Mouse (Mus musculus): ENCODE measurements at regions not wholly inside any gene's neighbourhood (a gene's known extent, or its start where the extent isn't known, plus 50 kb on each side); places are given as distances from the start of the nearest gene placed in this dataset.

GRCm38 (mm10) chr11:9739098-9739497 is 547.4 kb downstream of the Abca13 start:
- H3K36me3 ChIP-seq (ENCODE audit: control insufficient read depth, insufficient read depth, low read length) = no peaks in the 10 kb centered on the region
- no peak for DNase-seq (ENCODE audit: low spot score)
- H3K9me3 ChIP-seq (ENCODE audit: control insufficient read depth, low read length) = no peaks in the 10 kb centered on the region
- H3K4me3 ChIP-seq (ENCODE audit: low read depth, low read length) = no peak overlapping the region
- H3K27me3 ChIP-seq (replicated peaks; ENCODE audit: control insufficient read depth, insufficient read depth, low read length) = no peaks in the 10 kb centered on the region
- 90% methylated on average over 5 of the region's 5 CpGs for WGBS
- no peak overlapping the region for H3K9ac ChIP-seq (ENCODE audit: low read length)
- H3K27ac ChIP-seq (ENCODE audit: low read depth) = no peak overlapping the region
- no peaks in the 10 kb centered on the region for H3K4me1 ChIP-seq (replicated peaks; ENCODE audit: control insufficient read depth, insufficient read depth, low read length)
- no peak for ATAC-seq (replicated peaks; ENCODE audit: low FRiP score, low TSS enrichment, low read depth)
- no peak overlapping the region for H3K4me2 ChIP-seq (ENCODE audit: low read length)

GRCm38 (mm10) chr11:9780240-9780901 is 588.6 kb downstream of the Abca13 start:
- no peaks in the 10 kb centered on the region for H3K36me3 ChIP-seq (ENCODE audit: control insufficient read depth, insufficient read depth, low read length)
- ATAC-seq (replicated peaks; ENCODE audit: low FRiP score, low TSS enrichment, low read depth) (peak; percentile 89), DNase-seq (ENCODE audit: low spot score) (no peak)

GRCm38 (mm10) chr11:9793175-9793828 is 601.6 kb downstream of the Abca13 start:
- H3K27ac ChIP-seq (ENCODE audit: low read depth) = no peak overlapping the region
- DNase-seq (ENCODE audit: low spot score) = no peak
- 71% methylated on average over 2 of the region's 2 CpGs for WGBS
- no peak overlapping the region for H3K9ac ChIP-seq (ENCODE audit: low read length)
- H3K4me1 ChIP-seq (replicated peaks; ENCODE audit: control insufficient read depth, insufficient read depth, low read length) = no peaks in the 10 kb centered on the region
- ATAC-seq (replicated peaks; ENCODE audit: low FRiP score, low TSS enrichment, low read depth) = peak; percentile 68; the same call in 1 of the 2 replicates
- no peak overlapping the region for H3K4me2 ChIP-seq (ENCODE audit: low read length)
- no peak overlapping the region for H3K4me3 ChIP-seq (ENCODE audit: low read depth, low read length)
- no peaks in the 10 kb centered on the region for H3K9me3 ChIP-seq (ENCODE audit: control insufficient read depth, low read length)
- H3K36me3 ChIP-seq (ENCODE audit: control insufficient read depth, insufficient read depth, low read length) = no peaks in the 10 kb centered on the region
- H3K27me3 ChIP-seq (replicated peaks; ENCODE audit: control insufficient read depth, insufficient read depth, low read length) = no peaks in the 10 kb centered on the region

More at GRCm38 (mm10) chr11:9780240-9780901, 588.6 kb downstream of the Abca13 start:
- H3K4me3 ChIP-seq (ENCODE audit: low read depth, low read length) = no peak overlapping the region
- no peaks in the 10 kb centered on the region for H3K9me3 ChIP-seq (ENCODE audit: control insufficient read depth, low read length)
- H3K4me1 ChIP-seq (replicated peaks; ENCODE audit: control insufficient read depth, insufficient read depth, low read length) = no peaks in the 10 kb centered on the region
- no peaks in the 10 kb centered on the region for H3K27me3 ChIP-seq (replicated peaks; ENCODE audit: control insufficient read depth, insufficient read depth, low read length)
- no peak overlapping the region for H3K4me2 ChIP-seq (ENCODE audit: low read length)
- H3K9ac ChIP-seq (ENCODE audit: low read length) = no peak overlapping the region
- 74% methylated on average over 8 of the region's 8 CpGs for WGBS
- no peak overlapping the region for H3K27ac ChIP-seq (ENCODE audit: low read depth)

- no peak overlapping the region for H3K4me3 ChIP-seq (ENCODE audit: low read depth, low read length)
- DNase-seq (ENCODE audit: low spot score) (no peak), ATAC-seq (replicated peaks; ENCODE audit: low FRiP score, low TSS enrichment, low read depth) (no peak)
These were observed 647.9 kb downstream of the Abca13 start for GRCm38 (mm10) chr11:9839636-9840035.

GRCm38 (mm10) chr11:9868454-9869130 is 676.9 kb downstream of the Abca13 start:
- H3K27ac ChIP-seq (ENCODE audit: low read depth) = no peak overlapping the region
- no peak overlapping the region for H3K4me2 ChIP-seq (ENCODE audit: low read length)
- no peaks in the 10 kb centered on the region for H3K27me3 ChIP-seq (replicated peaks; ENCODE audit: control insufficient read depth, insufficient read depth, low read length)
- no peak overlapping the region for H3K9ac ChIP-seq (ENCODE audit: low read length)
- H3K36me3 ChIP-seq (ENCODE audit: control insufficient read depth, insufficient read depth, low read length) = no peaks in the 10 kb centered on the region
- no peak for ATAC-seq (replicated peaks; ENCODE audit: low FRiP score, low TSS enrichment, low read depth)
- no peak for DNase-seq (ENCODE audit: low spot score)
- H3K9me3 ChIP-seq (ENCODE audit: control insufficient read depth, low read length) = no peaks in the 10 kb centered on the region
- no peak overlapping the region for H3K4me3 ChIP-seq (ENCODE audit: low read depth, low read length)
- WGBS = 66% methylated on average over 2 of the region's 2 CpGs
- no peaks in the 10 kb centered on the region for H3K4me1 ChIP-seq (replicated peaks; ENCODE audit: control insufficient read depth, insufficient read depth, low read length)

More at GRCm38 (mm10) chr11:9839636-9840035, 647.9 kb downstream of the Abca13 start:
- no peaks in the 10 kb centered on the region for H3K36me3 ChIP-seq (ENCODE audit: control insufficient read depth, insufficient read depth, low read length)
- no peaks in the 10 kb centered on the region for H3K9me3 ChIP-seq (ENCODE audit: control insufficient read depth, low read length)
- H3K4me2 ChIP-seq (ENCODE audit: low read length) = no peak overlapping the region
- H3K9ac ChIP-seq (ENCODE audit: low read length) = no peak overlapping the region
- no peaks in the 10 kb centered on the region for H3K4me1 ChIP-seq (replicated peaks; ENCODE audit: control insufficient read depth, insufficient read depth, low read length)
- no peak overlapping the region for H3K27ac ChIP-seq (ENCODE audit: low read depth)
- no peaks in the 10 kb centered on the region for H3K27me3 ChIP-seq (replicated peaks; ENCODE audit: control insufficient read depth, insufficient read depth, low read length)
